In the genomic region with DNA sequence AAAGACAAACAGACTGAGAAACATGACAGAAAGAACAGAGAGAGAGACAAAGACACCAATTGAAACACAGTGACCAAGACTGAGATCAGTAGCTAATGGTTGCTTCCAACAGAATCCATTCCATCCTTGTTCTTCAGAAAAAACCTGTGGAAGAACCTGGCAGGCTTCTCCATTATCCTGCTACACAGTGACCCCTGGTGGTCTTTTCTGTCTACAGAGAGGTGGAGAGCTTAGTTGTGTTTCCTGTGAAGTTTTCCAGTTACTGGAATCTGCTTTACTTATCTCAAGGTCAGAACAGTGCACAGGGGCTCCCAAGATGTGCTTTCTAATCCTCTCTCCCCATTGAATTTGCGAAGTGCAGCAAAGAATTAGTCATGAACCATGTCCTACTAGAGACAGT, we compare ENCODE assay signal across 8 mouse cellular contexts.
A peak's percentile ranks its signal among the peaks of the same experiment; 100 is the strongest.
DNase-seq lines count a peak whose midpoint lies in the region; ATAC-seq lines count a peak whose summit lies in the region.

No protein-coding gene starts in this region.

- WGBS in neural tube, embryonic 15.5 days: 85% methylated on average over 1 of the region's 1 CpGs

- no peak overlapping the region for H3K9ac ChIP-seq in neural tube, embryonic 15.5 days (replicated peaks)

- no peaks in the 10 kb centered on the region for H3K4me1 ChIP-seq in neural tube, embryonic 15.5 days

- peak; percentile 14 for DNase-seq in gastrocnemius, postnatal 10 days
- DNase-seq in gastrocnemius, adult 18-20 months (ENCODE audit: low spot score): no peak
- peak; percentile 39 for DNase-seq in neural tube, embryonic 10.5 days (ENCODE audit: extremely low spot score, low spot score)
- DNase-seq in embryo, embryonic 11 days: peak; percentile 75
- peak; percentile 59 to 63 for DNase-seq in kidney, postnatal 4 days
- peak; percentile 69 for DNase-seq in retina, postnatal 1 day
- no peak for DNase-seq in cerebellum, postnatal 36 days

- no peaks in the 10 kb centered on the region for H3K27me3 ChIP-seq in neural tube, embryonic 15.5 days (replicated peaks)

- no peaks in the 10 kb centered on the region for H3K36me3 ChIP-seq in neural tube, embryonic 15.5 days

- no peak overlapping the region for H3K27ac ChIP-seq in neural tube, embryonic 15.5 days (replicated peaks)

- H3K4me2 ChIP-seq in neural tube, embryonic 15.5 days: no peak overlapping the region

- ATAC-seq in neural tube, embryonic 15.5 days (ENCODE audit: low FRiP score): no peak

- no peak overlapping the region for H3K4me3 ChIP-seq in neural tube, embryonic 15.5 days (replicated peaks)

- no peaks in the 10 kb centered on the region for H3K9me3 ChIP-seq in neural tube, embryonic 15.5 days (replicated peaks)

Comparison
In these comparisons a context has a peak if more than half of its experiments do, and no peak if none do; other contexts are left out.
1. DNase-seq: peak in gastrocnemius, postnatal 10 days (single experiment), neural tube, embryonic 10.5 days (single experiment), embryo, embryonic 11 days (single experiment), kidney, postnatal 4 days (2 of 2) and retina, postnatal 1 day (single experiment); none in gastrocnemius, adult 18-20 months (single experiment) and cerebellum, postnatal 36 days (0 of 2).